Mouse (Mus musculus) bone marrow macrophage, adult 2 months (primary cell): ENCODE measurements around the gene Slc39a7. TPM values are rescaled to one million over a fixed set of nuclear protein-coding genes. Genes with fewer than 3 reads are reported as not detected.
"Not testable (repeated sequence)": the region's sequence is repeated elsewhere in the genome, so short reads cannot be mapped to it uniquely, and the experiment has no call there.

Experiments used
- H3K27ac ChIP-seq: 2 replicates; pipeline ENCODE4 v1.5.1; 2012; ENCODE audit warnings: low read depth, low read length; ENCODE audit not compliant: insufficient read depth
- H3K4me1 ChIP-seq: 2 replicates; pipeline ENCODE4 v1.6.1; 2012; ENCODE audit warnings: low read length; ENCODE audit not compliant: control insufficient read depth, insufficient read depth
- H3K4me3 ChIP-seq: 2 replicates; pipeline ENCODE4 v1.5.1; 2012; ENCODE audit warnings: mild to moderate bottlenecking, low read length, moderate library complexity; ENCODE audit not compliant: insufficient read depth
- CTCF ChIP-seq: IDR thresholded peaks from 2 replicates; pipeline ENCODE4 v1.5.1; 2012; ENCODE audit warnings: low read depth, mild to moderate bottlenecking, low read length, moderate library complexity
- POLR2A ChIP-seq: IDR thresholded peaks from 2 replicates; pipeline ENCODE4 v1.6.1; 2012; ENCODE audit warnings: mild to moderate bottlenecking, low read depth, low read length, borderline replicate concordance
- polyA plus RNA-seq: library from polyadenylated mRNA; stranded (reverse); fragments of >200 nt; gene quantifications from 2 replicates; pipeline ENCODE4 v1.2.4, GENCODE M21; 2012; ENCODE audit not compliant: missing spikeins, insufficient read depth, insufficient read length

The Slc39a7 gene
- polyA plus RNA-seq, 1 experiment, result 62.3 TPM

- TF ChIP-seq POLR2A, result no peak
- no peak for TF ChIP-seq CTCF
- Histone ChIP-seq H3K27ac (no peak overlapping the region), H3K4me1 (peaks cover 7% of the 10 kb centered on the region), H3K4me3 (no peak overlapping the region)
Observed at GRCm38 (mm10) chr17:34006570-34006969, 24.9 kb downstream of the Slc39a7 start.

DNA sequence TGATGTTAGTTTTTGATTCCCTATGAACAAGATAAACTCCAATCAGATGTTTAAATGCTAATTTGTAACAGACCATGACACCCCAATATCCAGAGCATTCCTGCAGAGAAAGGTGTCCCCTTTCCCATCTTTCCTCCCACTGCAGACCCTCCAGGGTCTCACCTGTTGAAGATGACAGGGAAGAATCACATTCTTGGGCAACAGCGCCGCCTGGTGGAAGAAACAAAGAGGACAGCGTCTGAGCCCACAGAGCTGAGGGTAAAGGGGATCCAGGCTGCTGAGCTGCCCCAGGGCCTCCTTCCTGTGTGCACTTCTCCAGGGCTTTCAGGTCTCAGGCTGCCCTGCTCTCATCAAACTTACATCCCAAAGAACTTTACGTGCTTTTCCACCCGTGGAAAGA, 28.1 kb downstream of the Slc39a7 start:
- Histone ChIP-seq H3K4me1 (peaks cover 16% of the 10 kb centered on the region), H3K27ac (no peak overlapping the region), H3K4me3 (no peak overlapping the region)
- peak; percentile 79 for TF ChIP-seq CTCF
- TF ChIP-seq POLR2A, result no peak

GRCm38 (mm10) chr17:34000796-34001195, 30.7 kb downstream of the Slc39a7 start:
- Histone ChIP-seq H3K4me1 (peaks cover 18% of the 10 kb centered on the region), H3K27ac (peak overlapping the region; percentile 85), H3K4me3 (peak overlapping the region; percentile 89)

DNA sequence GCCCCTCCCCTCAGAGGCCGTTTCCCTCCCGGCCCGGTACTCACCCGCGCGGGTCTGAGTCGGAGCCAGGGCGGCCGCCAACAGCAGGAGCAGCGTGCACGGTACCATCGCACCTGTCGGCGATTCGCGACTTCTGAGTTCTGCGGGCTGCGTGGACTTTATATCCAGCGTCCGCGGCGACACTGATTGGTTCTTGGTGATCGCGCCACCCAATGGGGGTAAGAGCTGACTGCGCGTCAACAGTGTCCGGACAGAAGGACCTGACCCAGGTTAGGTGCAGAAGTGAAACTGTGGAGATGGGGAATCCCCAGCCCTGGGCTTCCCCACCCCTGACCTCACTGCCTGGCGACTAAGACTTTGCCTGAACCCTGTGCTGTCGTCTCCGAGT, 31.3 kb downstream of the Slc39a7 start, which contains the start of gene H2-K1:
H2-K1 (minus strand) TSS at position 198 of the 388 bp plus-strand sequence.
- Histone ChIP-seq H3K4me1 (peaks cover 14% of the 10 kb centered on the region), H3K4me3 (peak within 1 kb of the TSS; percentile 89), H3K27ac (peak within 1 kb of the TSS; percentile 85)
- TF ChIP-seq CTCF (no peak), POLR2A (peak; percentile 88; the same call in 1 of the 2 replicates)

DNA sequence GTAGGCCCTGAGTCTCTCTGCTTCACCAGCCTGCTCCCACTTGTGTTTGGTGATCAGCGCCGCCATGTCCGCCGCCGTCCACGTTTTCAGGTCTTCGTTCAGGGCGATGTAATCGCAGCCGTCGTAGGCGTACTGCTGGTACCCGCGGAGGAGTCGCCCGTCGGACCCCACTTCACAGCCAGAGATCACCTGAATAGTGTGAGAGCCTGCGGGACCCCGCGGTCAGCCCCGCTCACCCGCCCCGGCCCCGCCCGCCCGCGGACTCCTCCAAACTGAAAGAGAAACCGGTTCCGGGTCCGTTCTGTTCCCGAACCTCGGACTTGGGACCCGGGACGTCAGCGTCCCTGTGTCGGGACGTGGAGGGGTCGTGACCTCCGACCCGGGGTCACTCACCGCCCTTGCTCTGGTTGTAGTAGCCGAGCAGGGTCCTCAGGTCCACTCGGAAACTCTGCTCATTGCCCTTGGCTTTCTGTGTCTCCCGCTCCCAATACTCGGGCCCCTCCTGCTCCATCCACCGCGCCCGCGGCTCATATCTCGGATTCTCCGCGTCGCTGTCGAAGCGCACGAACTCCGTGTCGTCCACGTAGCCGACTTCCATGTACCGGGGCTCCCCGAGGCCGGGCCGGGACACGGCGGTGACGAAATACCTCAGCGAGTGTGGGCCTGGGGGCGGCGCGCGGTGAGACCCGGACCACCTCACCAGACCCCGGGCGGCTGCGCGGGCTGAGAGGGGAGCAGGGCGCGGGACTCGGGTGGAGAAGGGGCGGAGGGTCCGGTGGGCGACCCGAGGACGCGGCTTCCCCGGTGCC, 31.9 kb downstream of the Slc39a7 start:
- Histone ChIP-seq H3K4me1 (peaks cover 14% of the 10 kb centered on the region), H3K4me3 (peak overlapping the region; percentile 89), H3K27ac (peak overlapping the region; percentile 60)
- TF ChIP-seq CTCF, result no peak
- TF ChIP-seq POLR2A, result no peak

- not testable (repeated sequence) for H3K27ac ChIP-seq
- peaks cover 13% of the 10 kb centered on the region for H3K4me1 ChIP-seq
- H3K4me3 ChIP-seq, result peak overlapping the region; percentile 89
Observed at GRCm38 (mm10) chr17:33998697-33999096, 32.8 kb downstream of the Slc39a7 start.

GRCm38 (mm10) chr17:33997025-33997424, 34.5 kb downstream of the Slc39a7 start:
- H3K4me3 ChIP-seq, H3K27ac ChIP-seq: not testable (repeated sequence)
- peaks cover 11% of the 10 kb centered on the region for H3K4me1 ChIP-seq

GRCm38 (mm10) chr17:33995651-33996050, 35.8 kb downstream of the Slc39a7 start:
- H3K4me1 ChIP-seq, result peaks cover 9% of the 10 kb centered on the region
- TF ChIP-seq CTCF (no peak), POLR2A (no peak)
- H3K27ac ChIP-seq, result no peak overlapping the region
- no peak overlapping the region for H3K4me3 ChIP-seq

DNA sequence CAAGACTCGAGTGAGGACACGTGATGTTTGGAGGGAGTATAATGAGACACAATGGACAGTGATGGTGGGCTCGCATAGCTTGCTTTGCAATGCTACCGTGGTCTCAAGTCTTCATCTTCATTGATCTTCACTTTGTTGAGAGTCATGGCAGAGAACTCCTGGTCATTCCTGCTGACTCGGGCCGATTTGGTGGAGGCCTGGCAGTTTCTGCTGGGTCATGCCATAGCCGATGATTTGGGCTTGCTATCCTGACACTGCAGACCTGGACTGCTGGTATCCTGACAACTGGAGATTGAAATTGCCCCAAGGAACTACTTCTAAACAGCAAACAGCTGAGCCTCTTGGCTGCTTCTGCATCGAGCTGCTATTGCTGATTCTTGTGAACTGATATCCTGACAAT, 36.5 kb downstream of the Slc39a7 start:
- Histone ChIP-seq H3K4me1 (peaks cover 8% of the 10 kb centered on the region), H3K4me3 (no peak overlapping the region), H3K27ac (no peak overlapping the region)
- TF ChIP-seq POLR2A, result no peak
- TF ChIP-seq CTCF, result no peak

GRCm38 (mm10) chr17:33991788-33992664, 39.5 kb downstream of the Slc39a7 start:
- Histone ChIP-seq H3K4me3 (no peak overlapping the region), H3K27ac (no peak overlapping the region), H3K4me1 (peaks cover 3% of the 10 kb centered on the region)
- TF ChIP-seq CTCF (peak; percentile 55), POLR2A (no peak)
